Mouse (Mus musculus): Measurements from ENCODE around the gene Kcnh1. TPM values are rescaled to one million over a fixed set of nuclear protein-coding genes. Genes with fewer than 3 reads are reported as not detected.

The Kcnh1 gene
- polyA plus RNA-seq, 1 experiment = 0.14 TPM

DNA sequence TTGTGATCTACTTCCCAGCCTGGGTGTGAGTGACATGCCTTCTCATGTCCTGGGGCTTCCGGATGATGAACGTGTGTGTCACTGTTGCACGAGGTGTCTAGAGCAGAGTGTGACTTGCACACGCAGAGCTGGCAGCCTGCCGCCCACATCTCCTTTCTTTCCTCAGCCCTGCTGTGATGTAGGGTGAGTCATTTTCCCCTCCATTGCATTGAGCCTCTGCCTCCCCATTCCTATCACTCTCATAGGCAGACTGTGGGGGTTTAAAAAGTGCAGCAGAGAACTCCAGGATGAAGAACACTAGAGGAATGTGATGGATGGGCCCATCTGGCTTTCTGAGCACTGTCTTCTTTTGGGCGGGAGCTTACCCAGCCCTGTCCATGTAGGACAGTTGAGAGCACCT, 76.4 kb downstream of the Kcnh1 start:
- H3K27me3 ChIP-seq (ENCODE audit: control insufficient read depth, insufficient read depth, low read length) = no peaks in the 10 kb centered on the region

DNA sequence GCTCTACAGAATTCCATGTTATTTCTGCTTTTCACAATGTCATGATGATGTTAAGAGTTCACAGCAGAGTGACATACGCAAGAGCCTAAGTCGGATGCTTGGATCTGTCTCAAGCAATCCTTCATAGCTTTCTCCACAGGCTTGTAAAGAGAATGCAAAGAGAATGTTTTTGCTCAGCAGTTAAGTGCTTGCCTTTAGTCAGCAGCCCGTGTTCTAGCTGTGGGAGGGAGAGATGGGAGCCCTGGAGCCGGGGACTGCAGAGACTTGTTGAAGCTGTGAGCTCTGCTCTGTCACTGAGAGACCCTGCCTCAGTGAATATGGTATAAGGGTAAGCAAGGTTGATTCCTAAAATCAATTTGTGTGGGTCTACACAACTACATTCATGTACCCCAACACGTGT, 78.3 kb downstream of the Kcnh1 start:
- H3K27ac ChIP-seq (ENCODE audit: control insufficient read depth, insufficient read depth, low read depth, low read length) = no peak overlapping the region
- TF ChIP-seq CTCF (IDR thresholded peaks at IDR 0.05; ENCODE audit: control insufficient read depth, insufficient read depth, insufficient replicate concordance, low read depth, low read length) (no peak), POLR2A (IDR thresholded peaks at IDR 0.05; ENCODE audit: control insufficient read depth, low read depth, low read length) (no peak)

More for the DNA sequence above, 76.4 kb downstream of the Kcnh1 start:
- H3K4me1 ChIP-seq (ENCODE audit: control insufficient read depth, insufficient read depth, low read length) = no peaks in the 10 kb centered on the region
- TF ChIP-seq POLR2A (IDR thresholded peaks at IDR 0.05; ENCODE audit: control insufficient read depth, low read depth, low read length) (no peak), CTCF (IDR thresholded peaks at IDR 0.05; ENCODE audit: control insufficient read depth, insufficient read depth, insufficient replicate concordance, low read depth, low read length) (no peak)
- no peaks in the 10 kb centered on the region for H3K36me3 ChIP-seq (ENCODE audit: control insufficient read depth, insufficient read depth, low read length)
- no peak overlapping the region for H3K27ac ChIP-seq (ENCODE audit: control insufficient read depth, insufficient read depth, low read depth, low read length)
- no peak overlapping the region for H3K4me3 ChIP-seq (ENCODE audit: control insufficient read depth, low read depth, low read length)

DNA sequence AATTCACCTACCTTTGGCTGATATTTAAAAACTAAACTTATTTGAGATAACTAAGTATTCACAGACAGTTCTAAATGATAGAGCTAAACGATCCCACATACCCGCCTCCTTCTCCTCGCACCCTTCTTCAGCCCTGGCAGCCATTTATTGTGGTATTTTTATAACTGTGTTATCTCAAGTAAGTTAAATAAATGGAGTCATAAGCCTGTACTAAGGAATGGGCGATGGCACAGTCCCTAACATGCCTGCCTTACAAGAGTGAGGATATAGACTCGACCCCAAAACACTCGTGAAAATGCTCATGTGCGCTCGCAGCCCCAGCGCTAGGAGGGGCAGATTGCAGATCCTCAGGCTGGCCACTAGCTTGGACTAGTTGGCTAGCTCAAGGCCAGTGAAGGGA, 79.3 kb downstream of the Kcnh1 start:
- H3K27me3 ChIP-seq (ENCODE audit: control insufficient read depth, insufficient read depth, low read length) = no peaks in the 10 kb centered on the region
- H3K4me1 ChIP-seq (ENCODE audit: control insufficient read depth, insufficient read depth, low read length) = no peaks in the 10 kb centered on the region
- no peak overlapping the region for H3K27ac ChIP-seq (ENCODE audit: control insufficient read depth, insufficient read depth, low read depth, low read length)
- no peak for TF ChIP-seq CTCF (IDR thresholded peaks at IDR 0.05; ENCODE audit: control insufficient read depth, insufficient read depth, insufficient replicate concordance, low read depth, low read length)
- no peak for TF ChIP-seq POLR2A (IDR thresholded peaks at IDR 0.05; ENCODE audit: control insufficient read depth, low read depth, low read length)
- H3K36me3 ChIP-seq (ENCODE audit: control insufficient read depth, insufficient read depth, low read length) = no peaks in the 10 kb centered on the region
- no peak overlapping the region for H3K4me3 ChIP-seq (ENCODE audit: control insufficient read depth, low read depth, low read length)

More for the DNA sequence above, 78.3 kb downstream of the Kcnh1 start:
- Histone ChIP-seq H3K4me3 (ENCODE audit: control insufficient read depth, low read depth, low read length) (no peak overlapping the region), H3K27me3 (ENCODE audit: control insufficient read depth, insufficient read depth, low read length) (no peaks in the 10 kb centered on the region), H3K36me3 (ENCODE audit: control insufficient read depth, insufficient read depth, low read length) (no peaks in the 10 kb centered on the region), H3K4me1 (ENCODE audit: control insufficient read depth, insufficient read depth, low read length) (no peaks in the 10 kb centered on the region)

DNA sequence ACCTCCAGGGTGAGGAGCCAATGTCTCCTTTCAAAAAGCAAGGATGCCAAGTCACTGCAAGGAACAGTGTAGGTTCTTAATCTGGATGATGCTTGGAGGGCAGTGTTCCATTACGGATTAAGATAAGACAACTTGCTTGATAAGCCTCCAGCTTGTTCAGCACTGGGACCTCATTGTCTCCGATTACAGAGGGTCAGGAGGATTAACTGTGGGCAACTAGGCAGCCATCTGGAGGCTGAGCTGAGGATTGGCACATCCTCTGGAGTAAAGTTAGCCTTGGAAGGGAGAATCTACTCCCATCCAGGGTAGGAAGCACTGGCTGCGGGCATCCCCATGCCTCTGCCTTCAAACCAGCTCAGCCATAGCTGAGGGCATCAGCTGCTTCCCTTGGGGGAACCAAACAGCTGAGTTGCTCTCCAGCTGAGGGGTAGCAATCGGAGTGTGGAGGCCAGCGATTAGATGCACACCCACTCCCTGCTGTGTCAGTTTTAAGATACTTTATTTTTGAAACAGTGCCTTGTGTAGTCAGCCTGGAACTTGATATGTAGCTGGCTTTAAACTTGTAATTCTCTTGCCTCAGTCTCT, 87.3 kb downstream of the Kcnh1 start:
- Histone ChIP-seq H3K36me3 (ENCODE audit: control insufficient read depth, insufficient read depth, low read length) (no peaks in the 10 kb centered on the region), H3K27me3 (ENCODE audit: control insufficient read depth, insufficient read depth, low read length) (no peaks in the 10 kb centered on the region), H3K4me1 (ENCODE audit: control insufficient read depth, insufficient read depth, low read length) (no peaks in the 10 kb centered on the region; the same call in 1 of the 2 replicates), H3K4me3 (ENCODE audit: control insufficient read depth, low read depth, low read length) (no peak overlapping the region), H3K27ac (ENCODE audit: control insufficient read depth, insufficient read depth, low read depth, low read length) (no peak overlapping the region)
- TF ChIP-seq CTCF (IDR thresholded peaks at IDR 0.05; ENCODE audit: control insufficient read depth, insufficient read depth, insufficient replicate concordance, low read depth, low read length) (no peak), POLR2A (IDR thresholded peaks at IDR 0.05; ENCODE audit: control insufficient read depth, low read depth, low read length) (no peak)

DNA sequence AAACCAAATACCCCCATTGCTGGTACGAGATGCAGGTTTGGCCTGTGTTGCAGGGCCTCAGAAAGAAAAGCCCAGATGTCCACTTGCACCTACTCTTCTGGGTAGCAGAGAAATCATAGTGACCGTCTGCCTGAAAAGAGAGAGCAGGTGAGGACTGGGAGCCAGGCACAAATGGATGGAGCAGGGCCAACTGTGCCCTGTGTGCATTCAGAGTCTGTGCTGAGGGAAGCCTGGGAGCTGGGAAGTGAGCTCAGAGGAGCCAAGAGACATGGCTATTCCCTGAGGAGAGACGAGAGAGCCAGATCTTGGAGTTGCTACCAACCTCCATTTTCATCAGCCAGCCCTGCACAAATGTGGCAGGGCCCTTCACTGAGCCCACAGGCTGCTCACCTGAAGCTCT, 93.8 kb downstream of the Kcnh1 start:
- H3K4me1 ChIP-seq (ENCODE audit: control insufficient read depth, insufficient read depth, low read length) = no peaks in the 10 kb centered on the region
- H3K36me3 ChIP-seq (ENCODE audit: control insufficient read depth, insufficient read depth, low read length) = no peaks in the 10 kb centered on the region
- no peak for TF ChIP-seq CTCF (IDR thresholded peaks at IDR 0.05; ENCODE audit: control insufficient read depth, insufficient read depth, insufficient replicate concordance, low read depth, low read length)
- TF ChIP-seq POLR2A (IDR thresholded peaks at IDR 0.05; ENCODE audit: control insufficient read depth, low read depth, low read length) = no peak
- no peak overlapping the region for H3K4me3 ChIP-seq (ENCODE audit: control insufficient read depth, low read depth, low read length)
- H3K27me3 ChIP-seq (ENCODE audit: control insufficient read depth, insufficient read depth, low read length) = no peaks in the 10 kb centered on the region
- no peak overlapping the region for H3K27ac ChIP-seq (ENCODE audit: control insufficient read depth, insufficient read depth, low read depth, low read length)

DNA sequence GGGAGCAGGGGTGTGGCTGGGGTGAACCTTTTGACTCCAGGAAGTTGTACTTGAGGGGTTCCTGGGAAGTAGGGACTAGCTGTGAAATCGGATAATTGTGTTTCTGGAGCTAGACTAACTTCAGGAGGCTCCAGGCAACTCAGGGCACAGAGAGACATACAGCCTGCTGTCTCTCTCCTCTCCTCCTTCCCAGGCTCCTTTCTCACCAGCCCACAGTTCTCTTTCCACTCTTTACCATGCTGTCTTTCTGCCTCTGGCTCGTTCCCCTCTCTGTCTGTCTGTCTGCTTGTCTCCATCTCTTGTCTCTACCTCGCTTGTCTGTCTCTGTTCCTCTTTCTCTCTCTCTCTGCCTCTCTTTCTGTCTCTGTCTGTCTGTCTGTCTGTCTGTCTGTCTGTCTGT, 94.4 kb downstream of the Kcnh1 start:
- H3K27me3 ChIP-seq (ENCODE audit: control insufficient read depth, insufficient read depth, low read length) = no peaks in the 10 kb centered on the region

DNA sequence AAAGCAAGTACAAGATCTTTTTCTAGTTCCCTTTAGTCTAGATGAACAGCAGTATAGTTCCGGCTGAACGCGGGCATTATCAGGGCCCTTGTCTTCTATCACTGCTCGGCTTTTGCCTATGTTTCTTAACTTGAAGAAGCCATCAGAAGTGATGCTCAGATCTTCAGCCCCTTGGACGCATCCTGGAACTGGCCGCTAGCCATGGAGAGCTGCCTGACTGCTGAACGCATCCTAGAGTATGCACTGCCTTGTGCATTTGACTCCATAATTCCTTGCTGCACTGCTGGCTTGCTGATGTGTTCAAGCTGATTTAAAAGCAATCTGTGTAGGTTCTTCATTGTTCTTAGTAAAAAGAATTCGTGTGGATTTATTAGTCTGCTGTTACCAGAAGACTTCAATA, 97.9 kb downstream of the Kcnh1 start:
- Histone ChIP-seq H3K27me3 (ENCODE audit: control insufficient read depth, insufficient read depth, low read length) (no peaks in the 10 kb centered on the region), H3K27ac (ENCODE audit: control insufficient read depth, insufficient read depth, low read depth, low read length) (no peak overlapping the region), H3K36me3 (ENCODE audit: control insufficient read depth, insufficient read depth, low read length) (no peaks in the 10 kb centered on the region), H3K4me3 (ENCODE audit: control insufficient read depth, low read depth, low read length) (no peak overlapping the region), H3K4me1 (ENCODE audit: control insufficient read depth, insufficient read depth, low read length) (no peaks in the 10 kb centered on the region)
- TF ChIP-seq POLR2A (IDR thresholded peaks at IDR 0.05; ENCODE audit: control insufficient read depth, low read depth, low read length) (no peak), CTCF (IDR thresholded peaks at IDR 0.05; ENCODE audit: control insufficient read depth, insufficient read depth, insufficient replicate concordance, low read depth, low read length) (no peak)

More for the DNA sequence above, 94.4 kb downstream of the Kcnh1 start:
- TF ChIP-seq CTCF (IDR thresholded peaks at IDR 0.05; ENCODE audit: control insufficient read depth, insufficient read depth, insufficient replicate concordance, low read depth, low read length) (no peak), POLR2A (IDR thresholded peaks at IDR 0.05; ENCODE audit: control insufficient read depth, low read depth, low read length) (no peak)
- no peak overlapping the region for H3K27ac ChIP-seq (ENCODE audit: control insufficient read depth, insufficient read depth, low read depth, low read length)
- no peak overlapping the region for H3K4me3 ChIP-seq (ENCODE audit: control insufficient read depth, low read depth, low read length)
- no peaks in the 10 kb centered on the region for H3K4me1 ChIP-seq (ENCODE audit: control insufficient read depth, insufficient read depth, low read length)
- H3K36me3 ChIP-seq (ENCODE audit: control insufficient read depth, insufficient read depth, low read length) = no peaks in the 10 kb centered on the region

Data from testis, adult 2 months (tissue).